Mouse (Mus musculus) layer of hippocampus, postnatal 25 days (tissue): ENCODE results near the gene Slfn1. TPM values are rescaled to one million over a fixed set of nuclear protein-coding genes. Genes with fewer than 3 reads are reported as not detected.

Experiments used
- total RNA-seq, 2 experiments: library from RNA; stranded (reverse); gene quantifications; 2 replicates each; pipeline ENCODE4 v1.2.3; 2021

Slfn1 gene
- total RNA-seq, 2 experiments from 2014 or later, result not detected

Other genes starting within 250 kb of the Slfn1 start
- gene Rffl, start 245.6 kb upstream of the Slfn1 start, total RNA-seq, result 10 to 100 TPM; 13.5 to 14.5 TPM
- gene Rad51d, start 226.2 kb upstream of the Slfn1 start, total RNA-seq, result 10 to 100 TPM; 15.1 to 17.2 TPM
- not detected for gene Fndc8, start 224.7 kb upstream of the Slfn1 start, total RNA-seq
- 10 to 100 TPM; 30.9 to 43.0 TPM for gene Nle1, start 208.4 kb upstream of the Slfn1 start, total RNA-seq
- gene Unc45b, start 206.3 kb upstream of the Slfn1 start, total RNA-seq, result 1 to 10 TPM; 1.1 to 2.4 TPM
- 1 to 10 TPM; 3.0 to 3.4 TPM for gene Slfn5, start 165.5 kb upstream of the Slfn1 start, total RNA-seq
- gene Slfn9, start 125.0 kb upstream of the Slfn1 start, total RNA-seq, result under 1 TPM; 0.35 to 0.39 TPM
- under 1 TPM; 0.20 to 0.40 TPM for gene Slfn8, start 96.0 kb upstream of the Slfn1 start, total RNA-seq
- gene Slfn2, start 51.7 kb upstream of the Slfn1 start, total RNA-seq, result under 1 TPM; 0.59 to 0.69 TPM
- gene Slfn4, start 58.3 kb downstream of the Slfn1 start, total RNA-seq, result not detected
- under 1 TPM; 0.14 to 0.42 TPM for gene Slfn3, start 74.5 kb downstream of the Slfn1 start, total RNA-seq
- gene Slfn14, start 169.9 kb downstream of the Slfn1 start, total RNA-seq, result not detected
- gene Ap2b1, start 182.2 kb downstream of the Slfn1 start, total RNA-seq, result 100 to 1,000 TPM; 370 TPM
- gene Pex12, start 185.7 kb downstream of the Slfn1 start, total RNA-seq, result 10 to 100 TPM; 11.3 to 18.1 TPM